Mouse (Mus musculus): ENCODE measurements around the gene Malsu1. TPM values are rescaled to one million over a fixed set of nuclear protein-coding genes. Genes with fewer than 3 reads are reported as not detected.

Gene Malsu1
- polyA plus RNA-seq, 1 experiment from 2014 or later = 68.6 TPM

- Histone ChIP-seq H3K4me1 (replicated peaks; ENCODE audit: control insufficient read depth, insufficient read depth, low read length) (no peaks in the 10 kb centered on the region), H3K4me2 (no peak overlapping the region), H3K9me3 (ENCODE audit: control insufficient read depth, low read length) (no peaks in the 10 kb centered on the region), H3K27me3 (replicated peaks; ENCODE audit: control insufficient read depth, insufficient read depth, low read length) (no peaks in the 10 kb centered on the region), H3K27ac (ENCODE audit: low read depth, low read length) (no peak overlapping the region), H3K9ac (ENCODE audit: low read depth, low read length) (no peak overlapping the region), H3K36me3 (ENCODE audit: control insufficient read depth, insufficient read depth, low read length) (no peaks in the 10 kb centered on the region), H3K4me3 (ENCODE audit: low read depth, low read length) (no peak overlapping the region)
- 44% methylated on average over 7 of the region's 7 CpGs for WGBS
- DNase-seq (ENCODE audit: low spot score) (no peak), ATAC-seq (replicated peaks; ENCODE audit: low FRiP score) (no peak)
Observed at GRCm38 (mm10) chr6:49055256-49055733, 18.3 kb upstream of the Malsu1 start.

GRCm38 (mm10) chr6:49056009-49056408 lies 17.6 kb upstream of the Malsu1 start:
- no peak for DNase-seq (ENCODE audit: low spot score)
- no peaks in the 10 kb centered on the region for H3K36me3 ChIP-seq (ENCODE audit: control insufficient read depth, insufficient read depth, low read length)
- H3K9me3 ChIP-seq (ENCODE audit: control insufficient read depth, low read length) = no peaks in the 10 kb centered on the region
- H3K4me2 ChIP-seq = no peak overlapping the region
- no peak overlapping the region for H3K9ac ChIP-seq (ENCODE audit: low read depth, low read length)
- H3K27ac ChIP-seq (ENCODE audit: low read depth, low read length) = no peak overlapping the region
- WGBS = 88% methylated on average over 9 of the region's 9 CpGs
- H3K4me3 ChIP-seq (ENCODE audit: low read depth, low read length) = no peak overlapping the region
- no peak for ATAC-seq (replicated peaks; ENCODE audit: low FRiP score)
- no peaks in the 10 kb centered on the region for H3K27me3 ChIP-seq (replicated peaks; ENCODE audit: control insufficient read depth, insufficient read depth, low read length)
- no peaks in the 10 kb centered on the region for H3K4me1 ChIP-seq (replicated peaks; ENCODE audit: control insufficient read depth, insufficient read depth, low read length)

GRCm38 (mm10) chr6:49057053-49058021 lies 16.3 kb upstream of the Malsu1 start:
- H3K4me1 ChIP-seq (replicated peaks; ENCODE audit: control insufficient read depth, insufficient read depth, low read length) = no peaks in the 10 kb centered on the region
- H3K4me3 ChIP-seq (ENCODE audit: low read depth, low read length) = no peak overlapping the region
- 44% methylated on average over 8 of the region's 8 CpGs for WGBS
- H3K27ac ChIP-seq (ENCODE audit: low read depth, low read length) = no peak overlapping the region
- ATAC-seq (replicated peaks; ENCODE audit: low FRiP score) (no peak), DNase-seq (ENCODE audit: low spot score) (no peak)
- no peak overlapping the region for H3K4me2 ChIP-seq
- no peak overlapping the region for H3K9ac ChIP-seq (ENCODE audit: low read depth, low read length)
- H3K27me3 ChIP-seq (replicated peaks; ENCODE audit: control insufficient read depth, insufficient read depth, low read length) = no peaks in the 10 kb centered on the region
- no peaks in the 10 kb centered on the region for H3K9me3 ChIP-seq (ENCODE audit: control insufficient read depth, low read length)
- no peaks in the 10 kb centered on the region for H3K36me3 ChIP-seq (ENCODE audit: control insufficient read depth, insufficient read depth, low read length)

GRCm38 (mm10) chr6:49068361-49068760 lies 5.2 kb upstream of the Malsu1 start:
- DNase-seq (ENCODE audit: low spot score) = no peak
- Histone ChIP-seq H3K9me3 (ENCODE audit: control insufficient read depth, low read length) (no peaks in the 10 kb centered on the region), H3K36me3 (ENCODE audit: control insufficient read depth, insufficient read depth, low read length) (no peaks in the 10 kb centered on the region), H3K4me3 (ENCODE audit: low read depth, low read length) (no peak overlapping the region), H3K9ac (ENCODE audit: low read depth, low read length) (no peak overlapping the region), H3K4me1 (replicated peaks; ENCODE audit: control insufficient read depth, insufficient read depth, low read length) (0 out of 2 replicates have a peak, but pooled peaks cover 2% of the 10 kb centered on the region), H3K4me2 (no peak overlapping the region), H3K27ac (ENCODE audit: low read depth, low read length) (no peak overlapping the region), H3K27me3 (replicated peaks; ENCODE audit: control insufficient read depth, insufficient read depth, low read length) (no peaks in the 10 kb centered on the region)
- WGBS = 40% methylated on average over 4 of the region's 4 CpGs
- ATAC-seq (replicated peaks; ENCODE audit: low FRiP score) = no peak

- H3K27me3 ChIP-seq (replicated peaks; ENCODE audit: control insufficient read depth, insufficient read depth, low read length) = no peaks in the 10 kb centered on the region
- peak overlapping the region; percentile 99 for H3K4me3 ChIP-seq (ENCODE audit: low read depth, low read length)
- no peaks in the 10 kb centered on the region; the same call in 1 of the 2 replicates for H3K36me3 ChIP-seq (ENCODE audit: control insufficient read depth, insufficient read depth, low read length)
- H3K27ac ChIP-seq (ENCODE audit: low read depth, low read length) = peak overlapping the region; percentile 77
- peaks cover 10% of the 10 kb centered on the region; the same call in 1 of the 2 replicates for H3K4me1 ChIP-seq (replicated peaks; ENCODE audit: control insufficient read depth, insufficient read depth, low read length)
- under 1% methylated on average over 19 of the region's 19 CpGs for whole genome bisulfite sequencing
- H3K9ac ChIP-seq (ENCODE audit: low read depth, low read length) = peak overlapping the region; percentile 97
- ATAC-seq (replicated peaks; ENCODE audit: low FRiP score) (peak; percentile 56), DNase-seq (ENCODE audit: low spot score) (no peak)
- H3K9me3 ChIP-seq (ENCODE audit: control insufficient read depth, low read length) = no peaks in the 10 kb centered on the region
- peak overlapping the region; percentile 77 for H3K4me2 ChIP-seq
Observed at GRCm38 (mm10) chr6:49074117-49074490, 509 bp downstream of the Malsu1 start.

DNA sequence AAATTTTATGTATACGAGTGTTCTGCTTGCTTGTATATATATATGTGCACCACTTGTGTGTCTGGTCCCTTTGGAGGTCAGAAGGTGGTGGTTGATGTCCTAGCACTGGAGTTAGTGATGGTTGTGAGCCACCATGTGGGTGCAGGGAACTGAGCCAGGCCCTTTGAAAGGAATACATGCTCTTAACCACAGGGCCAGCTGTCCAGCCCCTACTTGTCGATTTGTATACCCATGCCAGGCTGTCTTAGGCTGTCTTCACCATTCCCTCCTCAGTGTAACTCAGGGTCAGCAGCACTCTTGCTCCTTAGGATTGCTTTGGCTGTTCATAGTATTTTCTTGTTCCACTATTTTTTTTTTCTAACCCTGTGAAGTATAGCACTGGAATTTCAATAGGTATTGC lies 4.3 kb downstream of the Malsu1 start:
- no peaks in the 10 kb centered on the region for H3K27me3 ChIP-seq (replicated peaks; ENCODE audit: control insufficient read depth, insufficient read depth, low read length)
- DNase-seq (ENCODE audit: low spot score) (no peak), ATAC-seq (replicated peaks; ENCODE audit: low FRiP score) (no peak)
- no peak overlapping the region for H3K9ac ChIP-seq (ENCODE audit: low read depth, low read length)
- peaks cover 3% of the 10 kb centered on the region; the same call in 1 of the 2 replicates for H3K36me3 ChIP-seq (ENCODE audit: control insufficient read depth, insufficient read depth, low read length)
- no peak overlapping the region for H3K4me2 ChIP-seq
- H3K4me1 ChIP-seq (replicated peaks; ENCODE audit: control insufficient read depth, insufficient read depth, low read length) = peaks cover 10% of the 10 kb centered on the region; the same call in 1 of the 2 replicates
- no peak overlapping the region for H3K27ac ChIP-seq (ENCODE audit: low read depth, low read length)
- 80% methylated on average over 2 of the region's 2 CpGs for WGBS
- no peaks in the 10 kb centered on the region for H3K9me3 ChIP-seq (ENCODE audit: control insufficient read depth, low read length)
- no peak overlapping the region for H3K4me3 ChIP-seq (ENCODE audit: low read depth, low read length)

DNA sequence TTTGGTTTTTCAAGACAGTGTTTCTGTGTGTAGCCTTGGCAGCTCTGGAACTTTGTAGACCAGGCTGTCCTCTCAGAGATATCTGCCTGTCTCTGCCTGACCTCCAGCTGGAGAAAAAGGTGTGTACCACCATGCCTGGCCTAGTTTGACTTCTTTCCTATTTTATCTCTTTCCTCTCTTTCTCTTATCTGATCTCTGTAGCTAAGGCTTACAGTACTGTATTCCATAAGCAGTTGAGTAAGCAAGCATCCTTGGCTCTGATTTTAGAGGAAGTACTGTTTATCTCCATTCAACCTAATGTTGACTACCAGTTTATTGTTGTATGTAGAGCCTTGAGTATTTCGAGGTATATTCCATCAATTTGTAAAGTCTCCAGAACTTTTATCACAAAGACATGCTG lies 5.7 kb downstream of the Malsu1 start:
- no peaks in the 10 kb centered on the region for H3K9me3 ChIP-seq (ENCODE audit: control insufficient read depth, low read length)
- 82% methylated on average over 1 of the region's 1 CpGs for WGBS
- no peak overlapping the region for H3K9ac ChIP-seq (ENCODE audit: low read depth, low read length)
- no peak overlapping the region for H3K4me3 ChIP-seq (ENCODE audit: low read depth, low read length)
- H3K4me2 ChIP-seq = no peak overlapping the region
- H3K27ac ChIP-seq (ENCODE audit: low read depth, low read length) = no peak overlapping the region
- peaks cover 7% of the 10 kb centered on the region; the same call in 1 of the 2 replicates for H3K4me1 ChIP-seq (replicated peaks; ENCODE audit: control insufficient read depth, insufficient read depth, low read length)
- no peak for DNase-seq (ENCODE audit: low spot score)
- no peaks in the 10 kb centered on the region for H3K27me3 ChIP-seq (replicated peaks; ENCODE audit: control insufficient read depth, insufficient read depth, low read length)
- ATAC-seq (replicated peaks; ENCODE audit: low FRiP score) = no peak
- H3K36me3 ChIP-seq (ENCODE audit: control insufficient read depth, insufficient read depth, low read length) = peaks cover 9% of the 10 kb centered on the region; the same call in 1 of the 2 replicates

DNA sequence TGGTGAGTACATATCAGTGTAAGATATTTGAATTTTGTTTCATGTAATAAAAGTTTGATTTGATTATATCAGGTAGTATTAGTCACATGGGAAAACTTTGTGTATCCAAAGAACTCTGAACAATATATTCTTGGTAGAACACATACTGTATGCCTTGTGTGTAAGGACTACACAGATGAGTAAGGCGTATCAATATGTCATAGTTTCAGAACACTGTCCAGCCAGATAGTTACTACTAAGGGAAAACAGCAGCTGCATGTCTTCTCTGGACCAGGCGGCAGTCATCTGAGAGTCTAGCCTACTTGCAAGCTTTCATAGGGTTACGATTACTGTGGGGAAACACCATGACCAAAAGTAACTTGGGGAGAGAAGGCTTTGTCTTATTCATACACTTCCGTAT lies 9.4 kb downstream of the Malsu1 start:
- Histone ChIP-seq H3K27ac (ENCODE audit: low read depth, low read length) (no peak overlapping the region), H3K4me2 (no peak overlapping the region)
- no peak for ATAC-seq (replicated peaks; ENCODE audit: low FRiP score)

More for the DNA sequence above, 9.4 kb downstream of the Malsu1 start:
- Histone ChIP-seq H3K4me3 (ENCODE audit: low read depth, low read length) (no peak overlapping the region), H3K9ac (ENCODE audit: low read depth, low read length) (no peak overlapping the region), H3K36me3 (ENCODE audit: control insufficient read depth, insufficient read depth, low read length) (peaks cover 23% of the 10 kb centered on the region; the same call in 1 of the 2 replicates), H3K27me3 (replicated peaks; ENCODE audit: control insufficient read depth, insufficient read depth, low read length) (no peaks in the 10 kb centered on the region), H3K4me1 (replicated peaks; ENCODE audit: control insufficient read depth, insufficient read depth, low read length) (no peaks in the 10 kb centered on the region), H3K9me3 (ENCODE audit: control insufficient read depth, low read length) (no peaks in the 10 kb centered on the region)
- no peak for DNase-seq (ENCODE audit: low spot score)
- WGBS = 92% methylated on average over 4 of the region's 4 CpGs

Measured in liver, embryonic 11.5 days (tissue).